Mouse (Mus musculus) CH12.LX (cell line): ENCODE results near the gene Cdyl2.

Experiments
- BHLHE40 ChIP-seq: IDR thresholded peaks from 2 replicates; pipeline ENCODE4 v1.6.1; 2011; ENCODE audit warnings: mild to moderate bottlenecking, low read depth, low read length, improper control_type of control experiment
- CTCF ChIP-seq, 2 experiments: IDR thresholded peaks in 1 of 2; conservative IDR thresholded peaks in 1 of 2; 2 replicates each; pipeline ENCODE4 v1.5.1; 2011 to 2012; ENCODE audit warnings: low read depth in 2 of 2, low read length in 2 of 2, improper control_type of control experiment in 1 of 2, inconsistent platforms in 1 of 2, mild to moderate bottlenecking in 1 of 2, moderate library complexity in 1 of 2
- E2F4 ChIP-seq: IDR thresholded peaks from 2 replicates; pipeline ENCODE4 v1.6.1; 2011; ENCODE audit warnings: low read depth, low read length, improper control_type of control experiment; ENCODE audit not compliant: insufficient replicate concordance
- NELFE ChIP-seq: IDR thresholded peaks from 2 replicates; pipeline ENCODE4 v1.6.1; 2011; ENCODE audit warnings: low read depth, low read length, improper control_type of control experiment
- RCOR1 ChIP-seq: conservative IDR thresholded peaks from 2 replicates; pipeline ENCODE4 v1.6.1; 2012; ENCODE audit warnings: low read depth, mild to moderate bottlenecking, inconsistent platforms, low read length, improper control_type of control experiment

GRCm38 (mm10) chr8:116673493-116673892, 59.3 kb downstream of the Cdyl2 start:
- TF ChIP-seq BHLHE40 (no peak), E2F4 (no peak), NELFE (no peak), CTCF (conservative IDR thresholded peaks at IDR 0.05 in 1 of 2, IDR thresholded peaks at IDR 0.05 in 1 of 2; ENCODE audit: low read depth in 2 of 2, low read length in 2 of 2) (no peak), RCOR1 (no peak)
